Mouse (Mus musculus): ENCODE measurements at regions not wholly inside any gene's neighbourhood (a gene's known extent, or its start where the extent isn't known, plus 50 kb on each side); places are given as distances from the start of the nearest gene placed in this dataset.

DNA sequence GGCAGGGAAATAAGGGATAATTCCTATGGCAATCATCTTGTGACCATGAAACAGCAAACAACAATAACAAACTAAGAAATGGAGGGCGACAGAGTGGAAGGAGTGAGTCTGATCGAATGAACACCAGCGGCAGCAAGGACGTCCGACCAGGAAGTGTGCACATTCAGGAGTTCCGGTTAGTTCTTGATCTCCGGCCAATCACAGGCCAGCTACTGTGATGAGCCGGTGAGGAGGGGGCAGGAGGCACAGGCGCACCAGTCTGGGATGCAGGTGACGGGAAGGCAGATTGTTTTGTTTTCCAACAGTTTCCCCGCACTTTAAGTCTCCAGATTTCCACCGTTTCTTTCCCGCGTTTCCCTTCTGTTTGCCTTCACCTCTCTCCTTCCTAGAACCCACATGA lies 50.3 kb upstream of the Hunk start:
- Histone ChIP-seq H3K27me3 (replicated peaks) (no peaks in the 10 kb centered on the region), H3K36me3 (no peaks in the 10 kb centered on the region), H3K4me3 (replicated peaks) (no peak overlapping the region), H3K9ac (no peak overlapping the region), H3K9me3 (no peaks in the 10 kb centered on the region), H3K27ac (no peak overlapping the region), H3K4me2 (peak overlapping the region; percentile 16; the same call in 1 of the 2 replicates), H3K4me1 (no peaks in the 10 kb centered on the region)
- no peak for ATAC-seq (ENCODE audit: insufficient read depth, low FRiP score, low read depth)
- WGBS: 67% methylated on average over 14 of the region's 14 CpGs

GRCm38 (mm10) chr16:90333876-90334825 lies 49.8 kb upstream of the Scaf4 start:
- Histone ChIP-seq H3K27me3 (replicated peaks) (no peaks in the 10 kb centered on the region), H3K4me2 (no peak overlapping the region), H3K4me3 (replicated peaks) (no peak overlapping the region), H3K9me3 (no peaks in the 10 kb centered on the region), H3K27ac (no peak overlapping the region), H3K4me1 (no peaks in the 10 kb centered on the region), H3K9ac (no peak overlapping the region), H3K36me3 (no peaks in the 10 kb centered on the region)
- no peak for ATAC-seq (ENCODE audit: insufficient read depth, low FRiP score, low read depth)
- WGBS: 53% methylated on average over 21 of the region's 22 CpGs
